Mouse (Mus musculus): Measurements from ENCODE around the gene Kcnh3.
A peak's percentile ranks its signal among the peaks of the same experiment; 100 is the strongest.
"Not testable (repeated sequence)": the region's sequence is repeated elsewhere in the genome, so short reads cannot be mapped to it uniquely, and the experiment has no call there.

Kcnh3 gene

DNA sequence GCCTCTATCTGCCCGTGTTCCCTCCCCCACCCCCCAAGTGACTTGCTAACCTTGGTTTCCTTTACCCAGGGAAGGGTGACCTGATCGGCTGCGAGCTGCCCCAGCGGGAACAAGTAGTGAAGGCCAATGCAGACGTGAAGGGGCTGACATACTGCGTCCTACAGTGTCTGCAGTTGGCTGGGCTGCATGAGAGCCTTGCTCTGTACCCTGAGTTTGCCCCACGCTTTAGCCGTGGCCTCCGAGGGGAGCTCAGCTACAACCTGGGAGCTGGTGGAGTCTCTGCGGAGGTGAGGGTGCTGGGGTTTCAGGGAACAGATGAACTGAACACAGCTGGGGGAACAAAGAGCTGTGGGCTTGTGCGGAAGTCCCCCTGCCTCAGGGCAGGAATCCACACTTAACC lies 13.3 kb downstream of the Kcnh3 start:
- no peak for DNase-seq (ENCODE audit: low read depth, low spot score)

DNA sequence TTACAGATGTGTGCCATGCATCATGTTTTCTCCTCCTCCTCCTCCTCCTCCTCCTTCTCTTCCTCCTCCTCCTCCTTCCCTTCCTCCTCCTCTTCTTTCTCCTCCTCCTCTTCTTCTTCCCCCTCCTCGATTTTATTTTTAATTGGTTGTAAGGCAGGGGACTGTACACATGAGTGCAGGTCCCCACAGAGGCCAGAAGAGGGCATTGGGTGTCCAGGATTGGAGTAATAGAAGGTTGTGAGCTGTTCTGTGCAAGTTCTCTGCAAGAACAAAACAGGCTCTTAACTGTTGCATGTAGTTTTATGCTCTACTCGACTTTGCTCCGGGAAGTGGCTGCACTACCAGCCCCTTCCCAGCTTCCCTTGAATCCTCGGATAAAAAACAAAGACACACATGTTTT lies 15.5 kb downstream of the Kcnh3 start:
- DNase-seq (ENCODE audit: low read depth, low spot score) = no peak

DNA sequence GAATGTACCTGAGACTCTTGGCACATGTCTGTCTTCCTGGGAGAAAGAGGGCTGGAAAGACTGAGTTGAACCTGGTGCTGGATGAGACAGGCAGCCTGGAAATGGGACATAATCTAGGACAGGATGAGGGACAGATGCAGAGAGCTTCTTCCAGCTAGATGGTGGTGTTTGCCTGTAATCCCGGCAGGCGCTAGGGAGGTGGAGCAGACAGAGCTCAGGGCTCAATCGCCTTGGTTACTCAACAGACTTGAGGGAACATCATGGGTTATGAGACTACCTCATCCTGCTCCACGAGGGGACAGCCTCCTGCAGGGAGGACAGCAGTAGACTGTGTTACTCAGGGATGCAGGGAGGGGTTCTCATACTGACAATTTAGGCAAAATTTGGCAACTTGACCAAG lies 16.6 kb downstream of the Kcnh3 start:
- DNase-seq (ENCODE audit: low read depth, low spot score) = no peak

DNA sequence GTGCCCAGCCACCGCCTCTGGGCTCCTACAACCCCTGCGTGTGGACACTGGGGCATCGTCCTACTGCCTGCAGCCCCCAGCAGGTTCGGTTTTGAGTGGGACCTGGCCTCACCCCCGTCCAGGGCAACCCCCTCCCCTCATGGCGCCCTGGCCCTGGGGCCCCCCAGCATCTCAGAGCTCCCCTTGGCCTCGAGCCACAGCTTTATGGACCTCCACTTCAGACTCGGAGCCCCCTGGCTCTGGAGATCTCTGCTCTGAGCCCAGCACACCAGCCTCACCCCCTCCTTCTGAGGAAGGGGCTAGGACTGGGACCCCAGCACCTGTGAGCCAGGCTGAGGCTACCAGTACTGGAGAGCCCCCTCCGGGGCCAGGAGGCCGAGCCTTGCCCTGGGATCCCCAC lies 17.4 kb downstream of the Kcnh3 start:
- no peak for DNase-seq (ENCODE audit: low read depth, low spot score)

DNA sequence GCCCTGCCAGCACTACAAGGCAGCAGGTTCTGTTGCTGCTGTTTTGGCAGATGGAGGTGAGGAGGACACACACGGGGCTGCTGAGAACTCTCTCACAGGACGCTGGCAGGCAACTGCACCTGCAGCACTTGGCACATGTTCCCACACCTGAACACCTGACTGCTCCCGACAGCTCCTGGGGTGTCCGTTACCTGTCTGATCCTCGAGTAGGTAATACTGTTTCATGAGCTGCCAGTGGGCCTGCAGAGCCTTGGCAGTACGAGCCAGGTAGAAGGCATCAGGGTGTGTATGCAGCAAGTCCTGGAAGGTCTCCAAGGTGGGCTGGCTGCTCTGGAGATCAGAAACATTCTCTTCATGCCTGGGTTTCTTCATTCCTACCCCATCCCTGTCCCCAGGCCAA lies 22.1 kb downstream of the Kcnh3 start:
- not testable (repeated sequence) for DNase-seq (ENCODE audit: low read depth, low spot score)

- no peak for DNase-seq (ENCODE audit: low read depth, low spot score)
These were observed 24.3 kb downstream of the Kcnh3 start for GRCm38 (mm10) chr15:99248972-99249371.

- DNase-seq (ENCODE audit: low read depth, low spot score) = no peak
These were observed 25.3 kb downstream of the Kcnh3 start for GRCm38 (mm10) chr15:99249938-99250337.

DNA sequence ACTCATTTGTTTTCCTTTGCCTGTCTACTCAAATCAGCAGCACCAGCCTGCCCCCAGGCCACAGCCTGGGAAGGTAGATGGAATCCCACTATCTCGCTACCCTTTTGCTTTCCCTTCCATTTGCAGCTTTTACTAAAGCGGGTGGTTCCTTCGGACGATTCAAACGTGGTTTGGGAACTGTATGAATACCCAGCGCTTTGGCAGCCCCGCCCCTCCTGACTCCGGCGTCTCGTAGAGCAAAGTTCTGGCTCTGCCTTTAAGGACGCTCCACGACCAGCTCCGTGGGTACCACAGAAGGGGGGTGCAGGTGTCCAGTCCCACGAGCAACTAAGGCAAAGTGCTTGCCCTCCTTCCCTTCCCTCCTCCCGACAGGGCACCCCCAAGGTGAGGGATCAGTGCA lies 26.4 kb downstream of the Kcnh3 start:
- DNase-seq (ENCODE audit: low read depth, low spot score) = not testable (repeated sequence)

DNA sequence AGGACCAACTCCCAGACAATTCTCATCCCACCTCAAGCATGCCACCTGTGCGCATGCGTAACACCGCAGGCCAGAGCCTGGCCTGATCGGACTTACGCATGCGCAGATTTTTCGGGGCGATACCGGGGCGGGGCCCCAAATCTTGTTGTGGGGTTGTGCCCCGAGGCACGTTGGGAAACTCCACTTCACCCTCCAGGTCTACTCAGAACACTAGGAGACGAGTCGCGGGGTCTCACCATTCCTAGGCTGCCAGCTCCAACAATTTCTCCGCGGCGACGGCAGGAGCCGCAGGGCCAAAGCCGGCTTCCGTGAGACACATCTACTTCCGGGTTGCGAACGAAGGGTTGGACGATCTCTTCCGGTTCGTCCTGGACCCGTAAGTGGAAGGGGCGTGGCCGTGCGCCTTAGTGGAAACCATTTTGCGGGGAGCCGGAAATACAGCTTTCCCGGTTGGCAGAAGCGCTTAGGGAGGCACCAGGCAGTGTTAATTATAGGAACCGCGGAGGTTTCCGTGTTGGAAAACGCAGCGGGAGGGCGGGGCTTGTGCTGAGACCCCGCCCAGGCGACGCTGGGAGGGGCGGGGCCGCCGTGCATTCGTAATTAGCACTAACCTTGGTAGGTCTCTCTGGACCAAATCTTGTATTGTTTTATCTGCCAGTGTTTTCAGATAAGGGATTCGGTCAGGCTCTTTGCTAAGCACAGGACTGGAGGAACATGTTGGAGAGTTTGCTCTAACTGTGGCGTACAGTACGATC lies 27.1 kb downstream of the Kcnh3 start, which contains the start of gene Mcrs1:
Gene Mcrs1 (minus strand): TSS at position 336 of the 755 bp plus-strand sequence.
- DNase-seq (ENCODE audit: low read depth, low spot score) = peak; percentile 93

DNA sequence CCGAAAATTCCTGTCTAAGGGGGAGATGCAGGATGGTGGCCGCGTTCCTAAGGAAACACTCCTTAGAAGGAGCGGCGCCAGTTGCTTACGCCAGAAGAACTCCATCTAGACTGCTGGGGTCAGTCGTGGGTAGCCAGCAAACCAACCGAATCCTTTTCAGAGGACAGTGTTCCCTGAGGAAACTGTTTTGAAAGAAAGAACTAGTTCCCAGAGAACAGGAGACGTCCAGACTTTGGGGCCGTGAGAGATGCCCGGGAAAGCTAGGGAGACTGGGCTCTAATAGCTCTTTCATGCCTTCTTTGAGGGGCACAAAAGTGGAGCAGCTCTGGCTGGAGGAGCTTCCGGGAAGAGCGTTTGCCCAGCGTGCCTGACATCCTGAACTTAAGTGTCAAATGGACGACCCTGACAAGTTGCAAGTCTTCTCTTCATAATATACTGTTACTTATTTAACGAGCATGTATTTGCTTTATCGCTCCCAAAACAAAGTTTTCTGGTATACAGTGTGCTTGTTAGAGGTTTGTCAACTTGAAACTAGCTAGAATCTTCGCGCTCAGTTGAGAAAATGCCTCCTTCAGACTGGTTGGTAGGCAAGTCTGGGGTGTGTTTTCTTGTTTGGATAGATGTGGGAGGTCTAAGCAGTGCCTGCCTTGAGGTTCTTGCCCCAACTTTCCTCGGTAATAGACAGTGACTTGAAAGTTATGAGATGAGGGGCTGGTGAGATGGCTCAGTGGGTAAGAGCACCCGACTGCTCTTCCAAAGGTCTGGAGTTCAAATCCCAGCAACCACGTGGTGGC lies 27.9 kb downstream of the Kcnh3 start:
- DNase-seq (ENCODE audit: low read depth, low spot score) = no peak

GRCm38 (mm10) chr15:99253175-99253479 lies 28.5 kb downstream of the Kcnh3 start:
- not testable (repeated sequence) for DNase-seq (ENCODE audit: low read depth, low spot score)

GRCm38 (mm10) chr15:99253772-99254171 lies 29.1 kb downstream of the Kcnh3 start:
- DNase-seq (ENCODE audit: low read depth, low spot score) = no peak

DNA sequence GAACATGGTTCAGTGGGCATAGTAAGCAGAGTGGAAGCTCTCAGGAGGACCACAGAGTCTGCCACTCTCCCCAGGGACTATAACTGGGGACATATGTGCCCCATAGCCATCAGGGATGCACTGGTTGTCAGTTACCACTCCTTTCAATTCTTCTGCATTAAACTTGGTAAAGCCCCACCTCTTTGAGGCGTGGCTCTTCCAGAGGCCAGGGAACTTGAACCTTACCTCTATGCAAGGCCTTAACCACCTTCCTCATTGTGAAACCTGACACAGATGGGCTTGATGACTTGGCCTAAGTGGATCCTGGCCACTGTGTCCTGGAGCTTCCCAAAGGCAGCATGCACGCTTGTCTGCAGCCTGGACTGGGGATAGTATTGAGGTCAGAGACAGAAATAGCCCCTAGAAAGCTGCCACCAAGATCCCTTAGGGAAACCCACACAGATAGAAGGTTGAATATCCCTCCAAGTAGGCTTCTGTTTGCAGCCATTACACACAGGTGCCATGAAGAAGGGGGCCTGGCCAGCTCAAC lies 29.9 kb downstream of the Kcnh3 start:
- no peak for DNase-seq (ENCODE audit: low read depth, low spot score)

DNA sequence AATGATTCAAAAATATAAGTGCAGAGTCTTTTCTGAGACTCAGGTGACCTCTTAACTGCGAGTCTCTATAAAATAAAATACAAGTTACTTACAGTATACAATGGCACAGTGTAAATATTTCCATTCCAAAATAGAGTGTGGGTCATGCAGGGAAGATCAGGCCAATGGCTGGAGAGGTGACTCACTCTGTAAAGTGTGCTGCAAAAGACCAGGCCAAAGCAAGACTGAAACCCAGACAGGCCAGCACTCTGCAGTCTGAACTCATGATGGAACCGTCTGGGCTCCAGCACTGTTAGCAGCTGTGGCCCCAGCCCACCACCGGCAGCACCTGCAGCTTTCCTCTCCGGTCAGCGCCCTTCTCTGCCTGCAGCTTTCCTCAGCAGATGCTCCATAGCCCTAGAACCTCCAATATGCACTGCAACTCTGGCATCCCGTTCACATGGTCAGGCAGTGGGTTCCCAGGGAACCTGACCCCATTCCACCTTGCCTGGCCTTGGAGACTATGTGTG lies 30.6 kb downstream of the Kcnh3 start:
- DNase-seq (ENCODE audit: low read depth, low spot score) = no peak

DNA sequence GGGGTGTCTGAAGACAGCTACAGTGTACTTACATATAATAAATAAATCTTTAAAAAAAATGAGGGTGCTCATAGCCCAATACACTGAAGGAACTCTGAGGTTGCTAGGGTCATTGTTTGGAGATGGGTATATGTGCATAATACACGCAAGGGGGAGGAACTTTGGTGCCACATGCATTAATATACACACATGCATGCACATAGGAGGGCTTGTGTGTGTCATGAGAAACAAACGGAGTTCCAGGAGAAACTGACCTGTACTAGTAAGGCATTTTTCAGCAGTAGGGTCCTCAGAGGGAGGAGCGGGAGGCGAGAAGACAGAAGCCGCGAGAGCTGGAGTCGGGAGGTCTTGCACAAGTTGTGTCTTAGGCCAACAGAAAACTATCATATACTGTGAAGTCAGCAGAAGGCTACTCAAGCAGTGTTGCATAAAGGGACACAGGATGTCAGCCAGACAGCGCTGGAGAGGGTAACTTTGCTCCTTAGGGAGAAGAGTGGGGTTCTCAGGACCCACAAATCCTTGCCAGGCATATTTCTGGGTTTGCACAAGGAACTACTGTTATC lies 34.6 kb downstream of the Kcnh3 start:
- no peak for DNase-seq (ENCODE audit: low read depth, low spot score)

- DNase-seq (ENCODE audit: low read depth, low spot score) = peak; percentile 64
These were observed 35.1 kb downstream of the Kcnh3 start for GRCm38 (mm10) chr15:99259730-99260252.

- no peak for DNase-seq (ENCODE audit: low read depth, low spot score)
These were observed 38.0 kb downstream of the Kcnh3 start for GRCm38 (mm10) chr15:99262702-99263101.

- DNase-seq (ENCODE audit: low read depth, low spot score) = no peak
These were observed 39.7 kb downstream of the Kcnh3 start for GRCm38 (mm10) chr15:99264363-99264762.

DNA sequence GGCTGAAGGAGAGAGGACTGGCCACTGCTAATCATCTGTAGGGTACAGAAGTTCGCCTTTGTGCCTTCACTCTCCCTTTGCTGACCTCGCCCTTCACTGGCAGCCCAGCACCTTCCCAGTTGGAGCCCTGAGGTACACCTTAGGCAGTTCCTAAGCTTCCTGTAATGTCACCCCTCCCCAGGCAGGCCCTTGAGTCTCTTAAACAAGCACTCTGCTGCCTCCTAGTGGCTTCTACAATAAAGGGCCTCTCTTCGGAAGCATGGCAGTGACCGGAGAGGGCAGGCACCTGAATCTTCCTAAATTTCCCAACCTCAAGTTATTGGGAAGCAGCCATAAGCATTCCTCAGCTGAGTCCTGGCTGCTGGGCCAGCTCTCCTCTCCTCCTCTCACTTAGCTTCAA lies 41.0 kb downstream of the Kcnh3 start:
- peak; percentile 70 for DNase-seq (ENCODE audit: low read depth, low spot score)

- no peak for DNase-seq (ENCODE audit: low read depth, low spot score)
These were observed 51.4 kb downstream of the Kcnh3 start for GRCm38 (mm10) chr15:99276095-99276494.

GRCm38 (mm10) chr15:99278271-99278670 lies 53.6 kb downstream of the Kcnh3 start:
- DNase-seq (ENCODE audit: low read depth, low spot score) = no peak

DNA sequence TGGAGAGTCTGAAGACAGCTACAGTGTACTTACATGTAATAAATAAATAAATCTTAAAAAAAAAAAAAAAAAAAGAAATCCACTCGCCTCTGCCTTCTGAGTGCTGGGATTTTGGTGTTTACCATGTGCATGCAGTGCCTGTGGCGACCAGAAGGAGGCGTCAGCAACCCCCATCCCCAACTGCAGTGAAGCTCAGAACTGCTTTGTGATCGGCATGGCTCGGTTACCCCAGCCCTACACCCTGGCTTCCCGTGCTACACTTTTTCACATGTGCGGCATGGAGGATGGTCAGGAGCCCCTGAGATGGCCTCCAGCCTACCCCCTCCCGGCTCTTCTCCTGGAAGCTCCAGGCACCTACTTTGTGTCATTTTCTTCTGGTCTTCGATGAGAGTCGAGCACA lies 58.8 kb downstream of the Kcnh3 start:
- no peak for DNase-seq (ENCODE audit: low read depth, low spot score)

Data from WW6 (cell line).